Mouse (Mus musculus): ENCODE results near the gene Gtf3c3. TPM values are rescaled to one million over a fixed set of nuclear protein-coding genes. Genes with fewer than 3 reads are reported as not detected.

The Gtf3c3 gene
- polyA plus RNA-seq (2014; fragmentation: Illumina TruSeq; extraction: RNeasy Lipid Tissue Mini Kit (QIAGEN cat#74804)), result 61.0 TPM

GRCm38 (mm10) chr1:54438340-54439079 lies at the start of gene Gtf3c3:
Gene Gtf3c3 (minus strand): TSS chr1:54438971.

Other genes starting within 250 kb of the Gtf3c3 start
- 11.0 TPM for gene Hecw2, start 243.8 kb downstream of the Gtf3c3 start, polyA plus RNA-seq (2014; fragmentation: Illumina TruSeq; extraction: RNeasy Lipid Tissue Mini Kit (QIAGEN cat#74804))
- gene Ccdc150, start 188.3 kb downstream of the Gtf3c3 start, polyA plus RNA-seq (2014; fragmentation: Illumina TruSeq; extraction: RNeasy Lipid Tissue Mini Kit (QIAGEN cat#74804)), result 0.68 TPM
- gene Pgap1, start 118.7 kb upstream of the Gtf3c3 start, polyA plus RNA-seq (2014; fragmentation: Illumina TruSeq; extraction: RNeasy Lipid Tissue Mini Kit (QIAGEN cat#74804)), result 12.2 TPM

Data from ovary, adult 10 weeks (tissue).